Mouse (Mus musculus) spleen, postnatal 36 days (tissue): ENCODE data around the gene Plxnb2.

Experiments used
- DNase-seq, 2 experiments: peaks; one replicate each; pipeline ENCODE4 v3.0.0; 2022; ENCODE audit warnings: low spot score in 2 of 2, mixed read lengths in 1 of 2

The Plxnb2 gene

DNA sequence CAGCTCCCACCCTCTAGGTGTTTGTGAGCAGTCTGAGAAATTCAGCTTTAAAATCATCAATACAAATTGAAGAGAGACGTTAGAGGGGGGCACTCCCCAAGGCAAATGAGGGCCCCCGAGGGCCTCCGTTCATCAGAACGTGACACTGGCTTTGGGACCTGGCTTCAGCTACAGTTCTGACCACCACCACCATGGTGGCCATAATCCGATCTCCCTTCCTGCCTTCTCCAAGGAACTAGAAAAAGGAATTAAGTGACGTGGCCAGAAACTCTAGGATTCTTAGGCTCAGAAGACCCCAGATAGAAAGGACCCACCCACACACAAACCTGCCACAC lies 991 bp downstream of the Plxnb2 start:
- no peak for DNase-seq

DNA sequence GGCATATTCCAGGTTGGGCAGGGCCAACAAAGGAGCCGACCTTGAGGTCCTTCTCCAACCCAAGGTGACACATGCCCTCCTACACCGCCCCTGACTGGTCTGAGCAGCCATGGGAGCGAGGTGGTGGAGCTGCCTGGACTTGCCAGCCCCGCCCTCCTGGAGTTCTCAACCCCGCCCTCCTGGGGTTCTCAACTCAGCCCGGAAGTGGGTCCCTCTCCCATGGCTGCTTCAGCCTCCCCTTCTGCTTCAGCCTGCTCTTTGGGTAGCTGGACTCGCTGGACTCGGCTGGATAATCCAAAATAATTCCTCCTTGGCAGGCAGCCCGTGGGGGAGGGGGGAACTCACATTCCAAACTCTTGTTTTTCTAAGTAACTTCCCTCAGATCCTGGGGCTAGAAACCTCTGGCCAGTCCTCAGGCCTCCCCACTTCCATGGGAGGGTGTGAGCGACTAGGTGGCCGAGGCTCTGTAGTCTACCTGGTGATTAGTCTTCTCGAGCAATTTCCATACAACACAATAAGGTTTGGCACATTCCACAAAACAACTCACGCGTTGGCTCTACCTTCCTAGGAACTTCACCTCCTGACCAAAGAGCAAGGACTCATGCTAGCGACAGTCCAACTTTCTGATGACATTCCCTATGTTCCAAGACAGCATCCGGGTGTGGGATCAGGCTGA lies 1.5 kb downstream of the Plxnb2 start:
- peak; percentile 41 to 51 for DNase-seq

DNA sequence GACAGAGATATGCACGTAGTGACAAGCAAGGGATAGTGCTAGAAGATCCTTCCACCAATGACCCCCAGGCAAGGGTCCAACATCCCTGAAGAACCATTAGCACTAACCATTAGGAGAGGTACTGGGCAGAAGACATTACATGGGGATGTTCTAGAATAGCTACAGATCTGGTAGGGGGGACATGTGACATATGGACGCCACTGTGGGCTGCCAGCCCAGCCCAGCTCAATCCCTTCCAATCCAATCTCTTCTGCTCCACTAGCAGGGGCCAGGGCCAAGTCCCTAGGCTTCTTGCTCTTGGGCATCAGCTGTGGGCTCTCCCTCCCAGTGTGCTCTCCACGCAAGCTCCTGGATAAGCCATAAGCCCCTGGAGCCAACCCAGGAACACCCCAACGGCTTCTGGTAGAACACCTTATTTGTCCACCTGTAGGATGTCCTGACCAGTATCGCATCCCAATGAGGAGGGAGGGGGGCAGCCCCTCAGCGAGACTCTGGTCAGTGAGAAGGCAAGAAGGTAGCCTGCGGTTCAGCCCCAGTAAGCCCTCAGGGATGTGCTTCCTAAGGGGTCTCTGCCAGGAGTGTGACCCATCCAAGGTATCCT lies 2.2 kb downstream of the Plxnb2 start:
- no peak for DNase-seq

DNA sequence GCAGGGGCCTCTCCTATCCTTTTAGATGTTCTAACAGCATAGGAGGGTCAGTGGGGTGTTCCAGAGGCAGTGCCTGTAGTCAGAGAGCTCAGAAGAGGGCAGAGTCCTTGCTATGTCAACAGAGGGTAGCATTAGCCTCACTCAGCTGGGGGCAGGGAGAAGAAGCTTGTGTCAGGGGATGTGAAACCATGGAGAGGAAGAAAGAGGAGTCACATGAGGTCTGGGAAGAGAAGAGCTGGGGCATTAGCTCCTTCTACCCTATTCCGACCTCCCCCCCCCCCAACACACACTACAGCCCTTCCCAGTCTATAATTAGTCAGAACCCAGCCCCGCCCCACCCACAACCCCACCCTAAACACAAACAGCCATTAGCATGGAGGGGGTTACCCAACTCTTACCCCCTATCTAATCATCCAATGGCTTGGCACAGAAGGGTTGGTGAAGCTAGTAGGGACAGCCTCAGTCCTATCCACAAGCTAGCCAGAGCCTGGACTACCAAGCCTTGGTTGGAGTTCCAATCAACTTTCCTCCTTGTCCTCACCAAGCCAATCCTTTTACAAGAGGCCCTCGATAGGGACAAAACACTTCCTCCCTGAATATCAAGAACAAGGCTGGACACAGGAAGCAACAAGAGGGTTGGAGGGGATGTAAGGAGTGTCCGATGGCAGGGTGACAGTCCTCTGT lies 2.9 kb downstream of the Plxnb2 start:
- DNase-seq, result peak; percentile 26 to 61

DNA sequence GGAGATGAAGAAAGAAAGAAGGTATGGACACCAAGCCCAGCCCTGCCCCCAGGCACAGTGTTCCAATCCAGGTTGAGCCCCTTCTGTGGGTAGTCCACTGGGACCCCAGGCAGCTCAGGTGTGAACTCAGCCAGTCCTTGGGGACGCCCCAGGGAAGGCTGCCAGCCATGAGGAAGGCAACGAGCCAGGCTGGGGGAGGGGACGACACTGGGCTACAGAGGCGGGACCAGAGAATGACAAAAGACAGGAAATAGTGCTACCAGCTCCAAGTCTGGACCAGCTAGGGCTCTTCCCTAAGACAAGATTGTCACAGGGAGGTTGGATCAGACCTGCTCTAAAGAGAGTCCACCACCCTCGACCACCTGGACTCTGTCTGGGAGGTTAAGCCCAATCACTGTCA lies 3.5 kb downstream of the Plxnb2 start:
- peak; percentile 63 to 71 for DNase-seq

DNA sequence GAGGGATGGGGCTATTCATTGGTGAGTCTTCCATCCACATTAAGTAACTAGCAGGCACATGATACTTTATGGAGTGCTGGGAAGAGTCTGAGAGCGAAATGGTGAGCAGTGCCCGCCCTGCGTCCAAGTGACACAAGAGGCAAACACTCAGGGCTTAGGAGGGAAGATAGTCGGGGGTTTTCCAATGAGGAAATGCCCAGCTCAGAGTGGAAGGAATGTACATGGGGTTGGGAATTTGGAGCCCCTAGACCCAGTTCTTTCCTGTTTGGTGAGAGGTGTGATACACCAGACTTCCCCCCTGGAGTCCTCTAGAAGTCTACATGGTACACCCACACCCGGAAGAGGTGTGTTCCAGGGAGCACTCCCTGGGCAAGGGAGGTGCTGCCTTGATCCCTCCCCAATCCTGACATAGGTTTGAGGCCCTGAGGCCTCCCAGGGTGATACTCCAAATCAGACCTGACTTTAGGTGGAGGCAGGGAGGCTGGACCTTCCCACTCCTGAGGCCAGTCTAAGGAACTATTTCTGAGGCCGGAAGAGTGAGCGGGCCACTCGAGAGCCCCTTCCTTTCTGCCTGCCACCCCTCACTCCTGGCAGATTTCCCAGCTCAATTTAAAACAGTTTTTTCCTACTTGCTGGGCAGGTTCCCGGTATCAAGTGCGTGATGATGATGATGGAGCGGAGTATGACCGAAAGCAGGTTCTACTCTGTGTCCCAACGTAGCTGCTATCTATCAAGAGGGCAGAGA lies 5.0 kb downstream of the Plxnb2 start:
- DNase-seq, result no peak

DNA sequence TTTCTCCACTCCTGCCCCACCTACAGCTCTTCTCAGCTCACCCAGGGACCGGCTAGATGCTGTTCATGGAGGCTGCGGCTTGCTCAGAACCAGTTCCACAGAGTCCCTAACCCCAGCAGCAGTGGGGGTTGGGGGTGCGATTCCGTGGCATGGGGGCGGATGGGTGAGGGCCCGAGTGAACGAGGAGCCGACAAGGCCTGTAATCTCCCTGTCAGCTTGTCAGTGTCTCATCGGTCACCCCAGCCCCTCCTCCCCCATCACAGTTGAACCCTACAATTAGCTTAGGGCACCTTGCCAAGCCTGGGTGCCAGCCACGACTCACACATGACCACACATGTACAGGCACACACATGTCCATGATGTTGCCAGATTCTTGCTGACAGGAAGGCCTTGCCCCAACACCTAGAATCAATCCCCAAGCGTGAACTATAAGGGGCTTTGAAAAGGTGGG lies 5.7 kb downstream of the Plxnb2 start:
- DNase-seq, result no peak

DNA sequence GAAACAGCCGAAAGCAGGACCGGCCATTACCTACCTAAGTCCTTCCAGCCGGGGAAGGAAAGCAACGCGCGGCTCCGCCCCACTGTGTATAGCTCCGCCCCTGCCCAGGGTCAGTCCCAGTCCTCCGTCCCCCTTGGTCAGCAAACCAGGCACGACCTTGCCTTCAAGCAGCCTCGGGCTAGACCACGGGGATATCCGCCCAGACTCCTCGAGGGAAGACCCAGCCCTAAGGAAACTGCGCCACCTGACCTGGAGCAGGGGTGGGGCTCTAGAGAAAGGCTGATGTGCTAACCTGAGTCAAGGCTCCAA lies 6.7 kb downstream of the Plxnb2 start:
- peak; percentile 24 to 38 for DNase-seq

DNA sequence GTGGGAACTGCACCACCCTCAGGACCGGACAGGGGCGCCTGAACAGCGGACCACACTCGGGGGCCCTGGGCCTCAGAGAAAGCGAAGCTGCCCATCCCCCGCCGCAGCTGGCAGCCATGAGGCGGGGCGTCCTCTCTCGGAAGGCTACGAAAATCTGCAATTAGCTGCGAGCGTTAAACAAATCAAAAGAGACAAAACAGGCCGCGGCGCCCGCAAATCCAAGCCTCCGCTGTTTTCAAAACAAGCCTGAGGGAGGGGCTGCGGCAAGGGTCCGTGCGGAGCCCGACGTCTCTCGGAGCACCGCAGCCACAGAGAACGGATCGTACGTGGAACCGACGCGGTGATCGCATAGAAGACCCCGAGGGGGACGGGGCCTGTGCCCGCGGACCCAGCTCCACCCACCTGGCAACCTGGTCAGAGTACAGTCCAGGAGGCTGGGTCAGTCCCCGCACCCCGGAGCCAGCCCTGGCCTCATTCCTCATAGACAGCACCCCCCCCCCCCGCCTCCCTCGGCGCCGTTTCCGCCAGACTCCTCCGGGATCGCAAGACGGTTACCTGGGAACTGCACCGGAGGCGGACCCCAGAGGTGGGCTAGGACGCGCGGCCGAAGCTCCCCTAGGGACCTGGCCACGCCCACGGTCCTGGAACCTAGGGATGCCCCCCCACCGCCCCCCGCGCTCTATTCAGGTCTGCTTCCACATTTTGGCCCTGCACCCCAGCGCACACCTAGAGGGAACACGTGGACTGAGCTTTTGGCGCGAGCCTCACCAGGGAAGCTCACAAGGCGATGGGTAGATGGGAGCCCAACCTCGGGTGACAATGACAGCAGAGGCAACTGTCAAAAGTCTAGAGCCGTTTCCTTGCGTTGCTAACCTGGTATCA lies 7.3 kb downstream of the Plxnb2 start:
- DNase-seq, result peak in 1 of 2 experiments; percentile 37

DNA sequence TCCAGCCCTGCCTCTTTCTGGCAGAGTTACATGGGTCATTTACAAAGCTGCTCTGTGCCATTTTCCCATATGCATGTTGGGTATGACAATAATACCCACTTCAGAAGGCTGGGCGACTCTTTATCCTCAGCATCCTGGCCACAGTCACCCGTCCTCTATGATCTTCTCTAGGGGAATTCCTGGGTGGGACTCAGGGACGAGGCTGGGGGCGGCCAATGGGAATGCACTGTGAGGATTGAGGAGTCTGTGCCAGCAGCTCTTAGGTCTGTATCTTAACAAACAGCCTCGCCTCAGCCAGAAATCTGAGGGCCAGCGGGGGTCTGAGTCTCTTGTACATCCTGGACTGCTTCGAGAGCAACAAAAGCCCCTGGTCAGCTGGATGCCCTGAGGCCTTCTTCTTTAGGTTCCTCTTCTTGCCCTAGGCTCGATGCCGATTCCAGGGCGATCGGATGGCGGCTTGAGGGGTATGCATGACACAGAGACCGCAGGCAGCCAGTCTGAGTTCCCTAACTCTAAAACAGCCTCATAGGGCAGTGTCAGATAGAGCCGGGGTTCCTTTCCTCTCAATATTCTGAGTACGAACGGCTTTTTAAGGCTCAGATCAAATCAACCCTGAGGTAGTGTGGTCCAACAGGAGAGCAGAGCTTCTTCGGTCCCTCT lies 8.2 kb downstream of the Plxnb2 start:
- no peak for DNase-seq

DNA sequence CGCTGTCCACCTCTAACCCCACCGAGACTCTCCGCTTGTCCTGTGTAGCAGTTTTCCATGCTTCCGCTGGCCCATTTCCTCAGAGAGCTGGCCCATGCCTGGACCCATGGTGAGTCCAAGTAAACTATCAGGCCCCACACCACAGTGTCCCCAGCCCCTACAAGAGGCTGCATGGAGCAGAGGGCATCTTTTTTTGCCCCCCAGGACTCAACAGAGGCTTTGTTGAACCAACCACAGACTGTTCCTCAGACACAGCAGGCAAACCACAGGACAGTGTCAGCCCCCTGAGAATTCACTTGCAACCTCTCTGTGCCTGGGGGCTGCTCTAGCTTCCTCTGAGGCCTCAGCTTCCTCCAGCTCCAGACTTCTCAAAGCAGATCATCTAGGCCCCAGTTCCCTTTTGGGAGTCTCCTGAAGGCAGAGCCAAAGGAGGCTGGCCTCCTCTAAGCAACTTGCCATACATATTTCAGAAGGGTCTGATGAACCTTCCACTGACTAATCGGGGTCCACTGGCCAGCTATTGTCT lies 9.0 kb downstream of the Plxnb2 start:
- DNase-seq, result peak in 1 of 2 experiments; percentile 18

DNA sequence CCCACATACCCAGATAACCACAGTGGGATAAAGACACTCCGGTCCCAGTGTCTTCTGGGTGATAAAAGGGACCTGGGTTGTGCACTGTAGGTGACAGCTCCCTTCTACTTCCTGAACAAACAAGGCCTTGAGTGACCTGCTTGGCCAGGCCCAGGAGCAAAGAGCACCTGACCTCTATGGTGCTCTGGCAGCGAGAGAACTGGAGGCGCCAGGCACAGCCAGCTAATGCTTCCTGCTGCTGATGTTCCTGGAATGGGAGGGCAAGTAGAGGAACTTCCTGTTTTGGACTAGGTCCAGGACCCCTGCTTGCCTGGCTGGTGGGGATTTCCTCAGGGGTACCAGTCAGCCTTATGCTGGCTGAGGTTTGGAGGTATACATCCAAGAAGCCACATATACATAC lies 10.5 kb downstream of the Plxnb2 start:
- no peak for DNase-seq

DNA sequence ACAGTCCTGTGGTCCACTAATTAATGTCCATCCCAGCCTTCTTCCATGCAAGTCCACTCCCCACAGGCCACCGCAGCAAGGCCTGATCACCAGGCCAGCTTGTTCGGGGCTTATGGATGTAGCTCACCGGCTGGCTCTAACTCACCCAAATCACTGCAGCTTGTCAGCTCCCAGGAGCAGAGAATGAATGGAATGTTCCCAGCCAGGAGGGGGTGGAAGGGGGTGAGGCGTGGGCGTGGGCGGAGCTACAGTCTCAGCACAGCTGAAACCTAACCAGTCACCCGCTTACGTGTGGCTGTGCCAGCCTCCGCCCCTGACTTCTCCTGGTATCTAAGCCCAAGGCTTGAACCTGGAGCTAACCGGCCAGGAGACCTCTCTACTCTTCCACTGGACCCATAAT lies 11.2 kb downstream of the Plxnb2 start:
- DNase-seq, result no peak

DNA sequence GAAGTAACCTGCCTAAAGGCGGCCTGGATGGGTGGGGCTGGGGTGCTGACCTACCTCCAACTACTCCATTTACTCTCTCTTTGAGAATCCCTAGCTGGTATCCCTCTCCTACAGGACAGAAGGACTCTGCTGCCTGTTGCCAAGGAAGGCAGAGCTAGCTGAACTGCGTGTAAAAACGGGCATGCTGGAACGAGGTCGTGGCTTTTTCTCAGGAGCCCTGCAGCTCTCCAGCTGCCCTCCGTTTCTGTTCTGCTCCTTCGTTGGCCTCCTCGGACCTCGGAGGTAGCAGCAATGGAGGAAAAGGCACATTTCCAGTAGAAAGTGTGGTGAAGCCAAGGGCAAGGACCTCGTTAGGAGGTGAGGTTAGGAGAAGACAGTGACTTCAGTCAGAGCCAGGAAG lies 11.7 kb downstream of the Plxnb2 start:
- DNase-seq, result no peak

DNA sequence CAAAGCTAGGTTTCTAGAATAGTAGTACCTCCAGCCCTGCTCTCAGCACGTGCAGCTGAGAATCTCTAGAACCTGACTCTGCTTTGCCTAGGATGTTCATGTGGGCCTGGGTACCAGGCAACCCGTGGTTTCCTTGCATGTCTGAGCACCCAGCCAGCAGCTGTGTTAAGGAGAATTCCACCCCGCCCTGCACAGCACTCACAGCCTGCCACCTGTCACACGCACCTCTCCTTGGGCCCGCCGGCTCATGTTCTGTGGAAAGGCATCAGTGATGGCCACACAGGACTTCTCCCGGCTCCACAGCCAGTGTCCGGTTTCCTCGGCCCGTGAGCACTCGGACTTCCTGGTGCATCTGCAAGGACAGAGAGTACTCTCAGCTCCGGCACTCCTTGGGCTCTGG lies 15.1 kb downstream of the Plxnb2 start:
- DNase-seq, result no peak

DNA sequence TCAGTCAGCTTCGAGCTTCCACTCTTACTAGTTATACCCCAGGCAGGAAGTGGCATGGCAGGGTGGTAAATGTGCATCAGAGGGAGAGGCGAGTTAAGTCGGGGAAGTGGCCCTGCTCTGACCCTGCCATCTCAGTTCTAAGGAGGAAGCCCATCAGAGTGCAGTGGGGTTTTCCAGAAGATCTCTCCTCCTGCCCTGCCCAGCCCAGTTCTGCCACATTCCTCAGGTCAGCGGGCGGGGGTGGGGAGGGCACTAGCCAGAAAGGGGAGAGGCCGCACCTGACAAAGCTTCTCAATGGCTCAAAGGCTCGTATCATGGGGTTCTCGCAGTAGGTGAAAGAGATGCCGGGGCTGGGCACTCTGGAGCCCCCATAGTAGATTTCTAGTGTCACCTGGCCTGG lies 19.2 kb downstream of the Plxnb2 start:
- DNase-seq, result no peak

DNA sequence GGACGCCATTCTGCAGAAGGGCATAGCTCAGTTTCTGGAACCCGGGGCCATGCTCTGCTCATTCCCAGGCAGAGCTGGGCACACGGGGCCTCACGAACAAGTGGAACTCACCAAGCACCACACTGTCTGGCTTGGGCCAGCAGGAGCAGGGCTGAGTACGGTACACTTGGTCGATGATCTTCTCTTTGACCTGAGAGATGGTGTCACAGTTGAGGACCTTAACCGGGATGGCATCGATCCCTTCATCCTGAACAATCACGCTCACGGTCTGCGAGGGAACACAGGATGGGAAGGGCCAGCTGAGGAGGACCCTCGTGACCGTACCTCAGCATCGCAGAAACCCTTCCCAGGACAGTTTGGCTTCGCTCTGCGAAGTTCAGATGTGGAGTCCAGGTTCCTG lies 22.1 kb downstream of the Plxnb2 start:
- no peak for DNase-seq

DNA sequence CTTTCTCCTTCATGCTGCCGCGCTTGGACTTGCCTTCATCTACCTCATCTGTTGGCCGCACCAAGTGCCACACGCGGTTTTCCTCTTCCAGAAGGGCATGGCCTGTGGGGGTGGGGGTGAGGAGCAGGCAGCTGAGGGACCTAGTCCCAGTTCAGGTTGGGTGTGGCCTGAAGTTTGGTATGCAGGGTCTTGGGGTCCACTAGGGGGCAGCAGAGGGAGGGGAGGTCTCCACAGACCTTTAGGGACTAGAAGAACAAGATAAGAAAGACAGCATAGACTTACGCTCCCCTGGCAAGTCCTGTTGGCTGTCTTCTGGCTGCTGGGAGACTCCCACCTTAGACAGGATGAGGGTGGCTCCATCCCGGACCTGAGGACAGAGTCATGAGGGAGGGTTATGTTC lies 22.6 kb downstream of the Plxnb2 start:
- DNase-seq, result peak; percentile 71 to 80

DNA sequence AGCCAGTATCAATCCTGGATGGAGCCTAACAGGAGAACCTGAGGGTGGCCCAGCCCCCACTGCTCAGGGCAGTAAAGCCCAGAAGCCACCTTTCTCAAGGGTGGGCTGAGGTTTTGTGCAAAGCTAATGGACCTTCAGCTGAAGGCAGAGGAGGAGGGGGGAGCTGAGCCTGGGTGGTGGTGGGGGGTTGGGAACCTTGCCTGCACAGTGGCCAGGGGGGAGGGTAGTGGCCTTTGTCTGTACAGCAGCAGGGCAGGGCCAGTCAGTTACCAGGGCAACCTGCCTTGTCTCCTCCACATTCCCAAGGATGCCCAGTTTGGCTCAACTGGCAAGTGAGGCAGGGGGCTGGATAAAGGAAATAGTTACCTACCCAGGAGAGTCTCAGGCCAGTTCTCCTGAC lies 28.3 kb downstream of the Plxnb2 start:
- no peak for DNase-seq

DNA sequence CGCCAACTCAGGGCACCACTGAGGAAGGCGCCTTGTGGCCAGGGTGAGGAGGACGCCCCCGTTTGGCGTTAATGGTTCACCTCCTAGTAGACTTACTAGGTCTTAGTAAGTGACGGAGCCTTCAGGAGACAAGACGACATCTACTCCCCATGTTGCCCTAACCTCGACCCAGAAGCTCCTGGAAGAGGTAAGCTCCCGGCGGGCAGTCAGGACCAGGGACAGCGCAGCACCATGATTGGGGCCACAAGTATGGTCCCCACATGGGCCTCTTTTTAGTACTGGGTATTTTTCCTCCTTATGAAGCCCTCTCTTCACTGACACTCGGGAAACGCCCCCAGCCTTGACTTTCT lies 30.6 kb downstream of the Plxnb2 start:
- peak in 1 of 2 experiments; percentile 34 for DNase-seq
